Mouse (Mus musculus) MEL (cell line): Measurements from ENCODE around the gene Riok2.

Source experiments
- CTCF ChIP-seq, 3 experiments: IDR thresholded peaks in 2 of 3; conservative IDR thresholded peaks in 1 of 3; 2 replicates each; pipeline ENCODE4 v1.5.1; 2011 to 2012; ENCODE audit warnings: low read length in 3 of 3, low read depth in 2 of 3, mild to moderate bottlenecking in 2 of 3, improper control_type of control experiment in 1 of 3, inconsistent platforms in 1 of 3, mixed read lengths in 1 of 3, moderate library complexity in 1 of 3; ENCODE audit not compliant: control insufficient read depth in 1 of 3, insufficient read depth in 1 of 3, poor library complexity in 1 of 3, severe bottlenecking in 1 of 3
- KAT2A ChIP-seq: conservative IDR thresholded peaks from 2 replicates; pipeline ENCODE4 v1.6.1; 2012; ENCODE audit warnings: low read depth, low read length, improper control_type of control experiment, inconsistent platforms
- TAL1 ChIP-seq: IDR thresholded peaks from 2 replicates; pipeline ENCODE4 v1.6.1; 2012; ENCODE audit warnings: mild to moderate bottlenecking, inconsistent platforms, low read length, moderate library complexity, mixed read lengths
- ZKSCAN1 ChIP-seq: IDR thresholded peaks from 2 replicates; pipeline ENCODE4 v1.6.1; 2012; ENCODE audit warnings: low read depth, mild to moderate bottlenecking, inconsistent platforms, low read length, improper control_type of control experiment, moderate library complexity

DNA sequence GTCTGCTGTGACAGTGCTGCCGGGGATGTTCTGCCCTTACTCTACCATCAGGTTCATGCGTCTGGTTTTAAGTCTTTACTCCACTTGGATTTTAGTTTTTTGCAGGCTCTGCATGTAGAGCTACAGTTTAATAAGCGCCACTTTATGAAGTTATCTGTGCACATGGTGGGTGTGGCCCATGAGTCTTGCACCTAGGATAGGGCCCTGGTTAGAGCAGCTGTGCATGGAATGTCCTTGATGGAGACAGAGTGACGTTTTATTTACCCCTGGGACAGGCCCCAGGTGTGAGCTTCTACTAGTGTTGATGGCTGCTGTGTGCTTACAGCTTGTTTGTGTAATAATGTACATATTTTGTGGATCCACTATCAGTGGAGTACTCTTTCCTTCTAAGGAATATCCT is 47.5 kb upstream of the Riok2 start:
- TF ChIP-seq TAL1 (no peak), ZKSCAN1 (no peak), CTCF (IDR thresholded peaks at IDR 0.05 in 2 of 3, conservative IDR thresholded peaks at IDR 0.05 in 1 of 3; ENCODE audit: control insufficient read depth in 1 of 3, insufficient read depth in 1 of 3, low read depth in 2 of 3, low read length in 3 of 3, poor library complexity in 1 of 3, severe bottlenecking in 1 of 3) (no peak), KAT2A (no peak)
